8 mouse cellular contexts compared by ENCODE assay signal in genomic region chr19:40512500-40513421, GRCm38 (mm10). TPM values are rescaled to one million over a fixed set of nuclear protein-coding genes. Genes with fewer than 3 reads are reported as not detected.
DNase-seq lines count a peak whose midpoint lies in the region; ATAC-seq and TF ChIP-seq lines count a peak whose summit lies in the region.

No protein-coding gene starts in this region.

- TF ChIP-seq EP300 in liver, embryonic 14.5 days (IDR thresholded peaks at IDR 0.05; ENCODE audit: low read depth), result no peak

- H3K27me3 ChIP-seq in forebrain, embryonic 10.5 days (ENCODE audit: poor library complexity, severe bottlenecking), result no peaks in the 10 kb centered on the region
- no peaks in the 10 kb centered on the region for H3K27me3 ChIP-seq in liver, embryonic 14.5 days (ENCODE audit: control insufficient read depth, insufficient read depth, low read length)
- no peaks in the 10 kb centered on the region for H3K27me3 ChIP-seq in neural tube, embryonic 11.5 days (ENCODE audit: control insufficient read depth, insufficient read depth, low read length)

- H3K4me3 ChIP-seq in layer of hippocampus, adult 2 months, result peak overlapping the region; percentile 85
- peak overlapping the region; percentile 83 for H3K4me3 ChIP-seq in forebrain, embryonic 10.5 days
- peak overlapping the region; percentile 94 to 95 for H3K4me3 ChIP-seq in liver, embryonic 14.5 days (ENCODE audit: insufficient read depth in 1 of 2, low read depth in 2 of 2, low read length in 2 of 2)
- H3K4me3 ChIP-seq in neural tube, embryonic 11.5 days (ENCODE audit: low read depth, low read length), result peak overlapping the region; percentile 67

- peaks cover 17% of the 10 kb centered on the region for H3K4me1 ChIP-seq in forebrain, embryonic 10.5 days
- H3K4me1 ChIP-seq in liver, embryonic 14.5 days (replicated peaks; ENCODE audit: control insufficient read depth in 2 of 2, insufficient read depth in 2 of 2, low read length in 1 of 2), result peaks cover 31 to 39% of the 10 kb centered on the region in 2 experiments
- H3K4me1 ChIP-seq in neural tube, embryonic 11.5 days (ENCODE audit: control insufficient read depth, insufficient read depth, low read length), result 0 out of 2 replicates have a peak, but pooled peaks cover 5% of the 10 kb centered on the region

- WGBS in forebrain, embryonic 10.5 days, result 3% methylated on average over 34 of the region's 34 CpGs
- WGBS in liver, embryonic 14.5 days (ENCODE audit: insufficient replicate concordance), result 2% methylated on average over 34 of the region's 34 CpGs
- 1% methylated on average over 34 of the region's 34 CpGs for WGBS in neural tube, embryonic 11.5 days

- H3K36me3 ChIP-seq in forebrain, embryonic 10.5 days (replicated peaks), result no peaks in the 10 kb centered on the region
- H3K36me3 ChIP-seq in liver, embryonic 14.5 days (replicated peaks; ENCODE audit: control insufficient read depth, insufficient read depth, low read depth), result no peaks in the 10 kb centered on the region
- H3K36me3 ChIP-seq in neural tube, embryonic 11.5 days (ENCODE audit: control insufficient read depth, insufficient read depth, low read length), result no peaks in the 10 kb centered on the region

- H3K4me2 ChIP-seq in liver, embryonic 14.5 days (ENCODE audit: low read depth), result peak overlapping the region; percentile 87
- peak overlapping the region; percentile 82 for H3K4me2 ChIP-seq in neural tube, embryonic 11.5 days (ENCODE audit: low read depth)

- ATAC-seq in liver, embryonic 14.5 days (ENCODE audit: insufficient read depth), result peak; percentile 24
- peak; percentile 59 for ATAC-seq in neural tube, embryonic 11.5 days (ENCODE audit: insufficient read depth, low FRiP score, low TSS enrichment)

- DNase-seq in layer of hippocampus, adult 2 months (ENCODE audit: low spot score in 2 of 2), result peak; percentile 29 to 34
- no peak for DNase-seq in layer of hippocampus, postnatal 25 days (ENCODE audit: extremely low spot score in 1 of 2, low spot score in 1 of 2)
- peak; percentile 21 for DNase-seq in c-Kit-positive CD71-positive TER-119-negative erythroid progenitor cells, embryonic 14.5 days (ENCODE audit: low read depth)
- peak; percentile 40 for DNase-seq in forebrain, embryonic 10.5 days (ENCODE audit: extremely low spot score, low spot score)
- peak; percentile 70 for DNase-seq in induced T-regulatory cell, adult 2 months (ENCODE audit: low read depth)
- DNase-seq in liver, embryonic 14.5 days (ENCODE audit: low read depth in 3 of 3, low spot score in 3 of 3), result no peak
- peak; percentile 68 for DNase-seq in neural tube, embryonic 11.5 days (ENCODE audit: low spot score)
- peak; percentile 30 to 42 for DNase-seq in thymus, adult 18-20 months

- H3K9me3 ChIP-seq in forebrain, embryonic 10.5 days, result no peaks in the 10 kb centered on the region; the same call in 1 of the 2 replicates
- H3K9me3 ChIP-seq in liver, embryonic 14.5 days (ENCODE audit: control insufficient read depth, low read length), result no peaks in the 10 kb centered on the region
- H3K9me3 ChIP-seq in neural tube, embryonic 11.5 days (ENCODE audit: control insufficient read depth, low read length), result no peaks in the 10 kb centered on the region

- peak overlapping the region; percentile 92 for H3K27ac ChIP-seq in layer of hippocampus, adult 2 months
- peak overlapping the region; percentile 90 for H3K27ac ChIP-seq in forebrain, embryonic 10.5 days
- peak overlapping the region; percentile 96 for H3K27ac ChIP-seq in liver, embryonic 14.5 days
- peak overlapping the region; percentile 79 for H3K27ac ChIP-seq in neural tube, embryonic 11.5 days (ENCODE audit: low read depth, low read length)

- peak overlapping the region; percentile 96 for H3K9ac ChIP-seq in liver, embryonic 14.5 days (replicated peaks)
- peak overlapping the region; percentile 80 for H3K9ac ChIP-seq in neural tube, embryonic 11.5 days (ENCODE audit: low read length)

- no peak for TF ChIP-seq CTCF in layer of hippocampus, adult 2 months (conservative IDR thresholded peaks at IDR 0.05)
- TF ChIP-seq CTCF in liver, embryonic 14.5 days (IDR thresholded peaks at IDR 0.05; ENCODE audit: low read depth), result no peak; the same call in 1 of the 2 replicates

RNA-seq across cellular contexts. Expression of gene Sorbs1, which starts 0.8 kb away (rescaled TPM):
- total RNA-seq in layer of hippocampus, adult 2 months (2021), result 100 to 1,000 TPM; 222 to 229 TPM
- total RNA-seq in layer of hippocampus, postnatal 25 days (2021), result 100 to 1,000 TPM; 185 to 208 TPM
- polyA plus RNA-seq in forebrain, embryonic 10.5 days (2016; fragmentation: Nextera tagmentation; extraction: Ambion mirVana), result 36.3 and 39.0 TPM in 2 replicates
- polyA plus RNA-seq in liver, embryonic 14.5 days (2012; rRNA removed), result 6.6 and 11.3 TPM in 2 replicates
- polyA plus RNA-seq in liver, embryonic 14.5 days (2014; fragmentation: Nextera tagmentation; extraction: Ambion mirVana), result 31.0 and 32.5 TPM in 2 replicates
- 87.8 and 91.2 TPM in 2 replicates for polyA plus RNA-seq in neural tube, embryonic 11.5 days (2014; fragmentation: Nextera tagmentation; extraction: Ambion mirVana)

Comparison
In these comparisons a context has a peak if more than half of its experiments do, and no peak if none do; other contexts are left out.
1. DNase-seq: peak in layer of hippocampus, adult 2 months (2 of 2), c-Kit-positive CD71-positive TER-119-negative erythroid progenitor cells, embryonic 14.5 days (single experiment), forebrain, embryonic 10.5 days (single experiment), induced T-regulatory cell, adult 2 months (single experiment), neural tube, embryonic 11.5 days (single experiment) and thymus, adult 18-20 months (2 of 2); none in layer of hippocampus, postnatal 25 days (0 of 2) and liver, embryonic 14.5 days (0 of 3).
2. Peak in every context shown above with its lines, with median percentiles within 50 percentile points of each other: H3K27ac ChIP-seq and H3K4me3 ChIP-seq.